Comparison of ENCODE assay signal across 26 mouse cellular contexts in genomic region chr6:54102210-54102609, GRCm38 (mm10).
"Had no signal": no experiment of that assay in that cellular context is flagged by ENCODE, and none has a peak within 500 bp of the region (broad histone marks: within the 10 kb centered on the region; RNA-seq: fewer than 3 reads in every experiment).

No protein-coding gene starts in this region.

- DNase-seq: gastrocnemius, adult 2 months; gastrocnemius, postnatal 10 days; gastrocnemius, postnatal 25 days; heart, postnatal 36 days; kidney, adult 18-20 months; kidney, adult 8-10 months; kidney, postnatal 10 days; kidney, postnatal 25 days; kidney, postnatal 4 days; liver; liver, embryonic 13.5 days had no signal

- H3K4me2 ChIP-seq: heart, embryonic 13.5 days; heart, embryonic 15.5 days; hindbrain, embryonic 12.5 days; hindbrain, embryonic 14.5 days; intestine, embryonic 15.5 days; limb, embryonic 12.5 days; liver, embryonic 11.5 days; liver, embryonic 13.5 days had no signal

- H3K4me1 ChIP-seq: liver, embryonic 13.5 days had no signal

- H3K27ac ChIP-seq: gastrocnemius, adult 2 months; heart, embryonic 10.5 days; heart, embryonic 13.5 days; heart, embryonic 15.5 days; hindbrain, embryonic 10.5 days; hindbrain, embryonic 12.5 days; hindbrain, embryonic 14.5 days; intestine, embryonic 15.5 days; layer of hippocampus, adult 2 months; left cerebral cortex, adult 2 months; limb, embryonic 10.5 days; limb, embryonic 12.5 days; liver, embryonic 13.5 days had no signal

- H3K36me3 ChIP-seq: heart, embryonic 10.5 days; heart, embryonic 13.5 days; heart, embryonic 15.5 days; hindbrain, embryonic 10.5 days; hindbrain, embryonic 12.5 days; intestine, embryonic 15.5 days; limb, embryonic 10.5 days; limb, embryonic 12.5 days; liver, embryonic 13.5 days had no signal

- H3K9ac ChIP-seq: heart, embryonic 13.5 days; heart, embryonic 15.5 days; hindbrain, embryonic 12.5 days; hindbrain, embryonic 14.5 days; intestine, embryonic 15.5 days; limb, embryonic 12.5 days; liver, embryonic 13.5 days had no signal

- H3K4me3 ChIP-seq: gastrocnemius, adult 2 months; heart, embryonic 10.5 days; heart, embryonic 13.5 days; heart, embryonic 15.5 days; hindbrain, embryonic 10.5 days; hindbrain, embryonic 12.5 days; intestine, embryonic 15.5 days; layer of hippocampus, adult 2 months; left cerebral cortex, adult 2 months; limb, embryonic 10.5 days; limb, embryonic 12.5 days; liver, embryonic 13.5 days had no signal

- H3K27me3 ChIP-seq: heart, embryonic 13.5 days; heart, embryonic 15.5 days; hindbrain, embryonic 12.5 days; intestine, embryonic 15.5 days; liver, embryonic 13.5 days had no signal

- H3K9me3 ChIP-seq: heart, embryonic 10.5 days; heart, embryonic 13.5 days; heart, embryonic 15.5 days; hindbrain, embryonic 10.5 days; hindbrain, embryonic 12.5 days; intestine, embryonic 15.5 days; limb, embryonic 10.5 days; limb, embryonic 12.5 days; liver, embryonic 13.5 days had no signal

- ATAC-seq: hindbrain, embryonic 16.5 days; inflammation-experienced regulatory T-cells, adult 6 months; intestine, embryonic 15.5 days; intestine, postnatal 0 days had no signal
